Mouse (Mus musculus) kidney, adult 11 months (tissue): Measurements from ENCODE around the gene Ptpra.
A peak's percentile ranks its signal among the peaks of the same experiment; 100 is the strongest.
"Not testable (repeated sequence)": the region's sequence is repeated elsewhere in the genome, so short reads cannot be mapped to it uniquely, and the experiment has no call there.

Experiments
- DNase-seq: peaks from one replicate; pipeline ENCODE4 v3.0.0; 2022

The Ptpra gene

DNA sequence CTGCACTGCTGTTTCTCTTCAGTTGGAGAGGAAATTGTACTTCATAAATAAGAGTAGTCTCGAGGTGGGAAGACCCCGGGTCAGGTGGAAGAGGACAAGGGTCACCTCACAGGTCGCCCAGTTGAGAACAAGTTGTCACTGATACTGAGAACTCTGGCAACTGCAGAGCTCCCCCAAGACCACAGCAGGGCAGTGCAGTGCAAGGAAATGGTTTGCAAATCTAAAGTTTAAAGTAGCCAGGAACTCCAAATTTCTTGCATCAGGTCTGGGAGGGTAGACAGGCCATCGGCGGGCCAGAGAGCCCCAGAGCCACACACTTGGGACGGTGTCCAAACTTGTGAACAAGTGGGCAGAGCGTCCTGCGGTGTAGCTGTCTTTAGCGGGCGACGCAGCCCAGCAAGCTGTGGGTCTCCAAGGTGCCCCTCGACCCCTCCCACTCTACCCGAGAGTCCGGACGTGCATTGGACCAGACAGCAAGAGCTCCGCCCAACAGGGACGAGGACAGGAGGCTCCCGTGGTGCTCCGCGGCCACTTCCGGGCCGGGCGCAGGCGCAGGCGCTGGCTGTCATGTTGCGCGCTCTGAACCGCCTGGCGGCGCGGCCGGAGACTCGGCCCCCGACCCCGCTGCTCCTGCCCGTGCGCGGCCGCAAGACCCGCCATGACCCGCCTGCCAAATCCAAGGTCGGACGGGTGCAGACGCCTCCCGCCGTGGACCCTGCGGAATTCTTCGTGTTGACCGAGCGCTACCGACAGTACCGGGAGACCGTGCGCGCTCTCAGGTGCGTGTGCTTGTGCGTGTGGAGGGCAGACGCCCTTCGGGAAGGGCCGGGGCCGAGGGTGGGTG lies 113.4 kb downstream of the Ptpra start, which contains the start of gene Mrps26:
Gene Mrps26 (plus strand): TSS at position 531 of the 844 bp plus-strand sequence.
- DNase-seq, result peak; percentile 94

DNA sequence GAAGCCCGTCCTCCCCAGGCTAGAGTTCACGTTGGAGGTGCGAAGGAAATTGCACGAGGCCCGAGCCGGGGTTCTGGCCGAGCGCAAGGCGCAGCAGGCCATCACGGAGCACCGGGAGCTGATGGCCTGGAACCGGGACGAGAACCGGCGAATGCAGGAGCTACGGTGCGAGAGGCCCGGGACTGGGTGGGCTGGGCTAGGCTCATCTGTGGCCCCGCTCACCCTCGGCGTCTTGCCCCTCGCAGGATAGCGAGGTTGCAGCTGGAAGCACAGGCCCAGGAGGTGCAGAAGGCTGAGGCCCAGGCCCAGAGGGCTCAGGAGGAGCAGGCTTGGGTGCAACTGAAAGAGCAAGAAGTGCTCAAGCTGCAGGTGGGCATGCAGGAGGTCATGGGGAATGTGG lies 114.0 kb downstream of the Ptpra start:
- DNase-seq, result no peak

GRCm38 (mm10) chr2:130564983-130565382 lies 114.9 kb downstream of the Ptpra start:
- DNase-seq, result no peak

DNA sequence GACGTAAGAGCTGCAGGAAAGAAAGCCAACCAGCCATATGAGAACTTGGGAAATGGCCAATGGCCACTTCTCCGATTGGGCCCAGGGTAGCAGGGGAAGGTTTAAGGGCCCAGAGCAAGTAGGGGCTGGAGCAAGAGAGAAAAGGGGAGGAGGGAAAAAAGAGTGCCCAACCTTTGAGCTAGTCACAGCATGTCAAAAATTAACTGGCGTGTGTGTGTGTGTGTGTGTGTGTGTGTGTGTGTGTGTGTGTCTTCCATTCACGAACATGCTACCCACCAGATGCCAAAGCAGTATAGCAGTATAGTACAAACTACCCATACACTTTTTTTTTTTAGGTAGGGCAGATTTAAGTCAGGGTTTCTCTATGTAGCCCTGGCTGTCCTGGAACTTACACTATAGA lies 118.8 kb downstream of the Ptpra start:
- peak; percentile 25 for DNase-seq

- no peak for DNase-seq
These were observed 119.8 kb downstream of the Ptpra start for GRCm38 (mm10) chr2:130569926-130570325.

GRCm38 (mm10) chr2:130574960-130575359 lies 124.9 kb downstream of the Ptpra start:
- no peak for DNase-seq

GRCm38 (mm10) chr2:130575873-130576272 lies 125.8 kb downstream of the Ptpra start, which contains the start of gene Oxt:
Gene Oxt (plus strand): TSS chr2:130576173.
- no peak for DNase-seq

GRCm38 (mm10) chr2:130576564-130576963 lies 126.5 kb downstream of the Ptpra start:
- DNase-seq, result not testable (repeated sequence)

GRCm38 (mm10) chr2:130577021-130577420 lies 126.9 kb downstream of the Ptpra start:
- DNase-seq, result no peak

DNA sequence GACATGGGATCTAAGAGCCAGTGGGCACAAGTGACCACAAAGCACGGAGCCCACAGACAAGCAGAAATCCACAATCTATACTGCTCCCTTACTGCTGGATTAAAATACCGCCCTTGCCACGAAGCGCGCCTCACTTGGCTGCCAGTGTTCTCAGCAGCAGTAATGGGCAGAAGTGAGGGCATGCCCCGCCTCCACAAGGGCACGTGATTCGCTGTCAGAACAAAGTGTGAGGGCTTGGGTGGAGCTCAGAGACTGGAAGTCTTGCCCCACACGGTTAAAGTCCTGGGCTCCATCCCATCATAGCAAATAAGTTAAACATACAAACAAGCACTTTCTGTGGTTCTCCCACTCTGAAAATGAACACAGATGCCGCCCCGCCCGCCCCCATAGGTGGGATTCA lies 127.6 kb downstream of the Ptpra start:
- peak; percentile 82 for DNase-seq

DNA sequence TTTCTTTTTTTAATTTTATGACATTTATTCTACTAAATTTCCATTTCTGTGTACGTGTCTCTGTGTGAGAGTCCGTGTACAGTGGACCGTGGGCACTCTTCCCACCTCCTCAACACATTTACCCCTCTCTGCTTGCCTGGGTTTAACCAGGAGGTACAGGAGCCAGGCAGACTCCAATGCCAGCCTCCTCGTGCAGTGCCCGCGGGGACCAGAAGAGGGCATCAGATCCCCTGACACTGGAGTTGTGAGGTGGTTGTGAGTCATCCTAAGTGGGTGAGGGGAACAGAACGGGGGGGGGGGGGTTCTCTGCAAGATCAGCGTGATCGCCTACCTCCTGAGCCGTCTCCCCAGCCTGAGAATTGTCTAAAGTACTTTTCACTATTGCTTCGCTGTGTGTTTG lies 128.1 kb downstream of the Ptpra start:
- DNase-seq, result peak; percentile 44

- no peak for DNase-seq
These were observed 129.7 kb downstream of the Ptpra start for GRCm38 (mm10) chr2:130579791-130580190.

GRCm38 (mm10) chr2:130581201-130581600 lies 131.1 kb downstream of the Ptpra start:
- no peak for DNase-seq

- DNase-seq, result no peak
These were observed 132.5 kb downstream of the Ptpra start, which contains the start of gene Avp for GRCm38 (mm10) chr2:130582552-130582951. Gene Avp (minus strand): TSS chr2:130582554.

GRCm38 (mm10) chr2:130583902-130584560 lies 134.0 kb downstream of the Ptpra start:
- no peak for DNase-seq

DNA sequence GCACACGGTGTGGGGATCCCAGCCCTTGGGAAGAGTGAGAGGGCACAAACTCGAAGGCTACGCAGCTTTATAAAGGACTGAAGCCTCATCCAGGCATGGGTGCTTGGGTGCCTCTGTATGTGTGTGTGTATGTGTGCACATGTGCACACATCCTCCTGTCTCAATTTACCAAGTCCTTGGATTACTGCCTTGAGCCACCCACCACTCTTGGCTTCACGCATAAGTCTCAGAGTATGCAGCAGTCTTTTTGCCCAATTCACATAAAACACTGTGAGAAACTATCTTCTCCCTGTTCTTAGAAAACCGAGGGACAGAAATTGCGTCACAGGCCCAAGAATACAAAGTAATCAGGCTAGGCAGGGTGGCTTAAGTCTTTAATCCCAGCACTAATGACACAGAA lies 135.9 kb downstream of the Ptpra start:
- no peak for DNase-seq

GRCm38 (mm10) chr2:130588373-130588772 lies 138.3 kb downstream of the Ptpra start:
- DNase-seq, result no peak

- no peak for DNase-seq
These were observed 139.1 kb downstream of the Ptpra start for GRCm38 (mm10) chr2:130589157-130589556.

DNA sequence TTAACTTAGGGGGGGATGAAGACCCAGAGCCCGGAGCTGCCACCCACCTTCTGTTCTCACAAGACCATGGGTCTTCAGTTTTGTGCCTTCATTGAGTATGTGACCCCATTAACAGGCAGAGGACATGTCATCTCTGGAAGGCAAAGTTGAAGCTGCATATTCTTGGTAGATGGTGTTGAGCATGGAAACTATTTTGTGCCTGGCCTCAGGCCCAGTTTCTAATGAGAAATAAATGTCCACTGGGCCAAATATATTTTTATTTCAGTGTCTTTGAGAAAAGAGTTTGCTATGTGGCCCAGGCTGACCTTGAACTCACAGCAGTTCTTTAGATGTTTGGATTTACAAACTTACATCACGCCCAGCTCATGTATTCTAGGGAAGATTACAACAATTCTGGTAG lies 139.7 kb downstream of the Ptpra start:
- DNase-seq, result no peak

DNA sequence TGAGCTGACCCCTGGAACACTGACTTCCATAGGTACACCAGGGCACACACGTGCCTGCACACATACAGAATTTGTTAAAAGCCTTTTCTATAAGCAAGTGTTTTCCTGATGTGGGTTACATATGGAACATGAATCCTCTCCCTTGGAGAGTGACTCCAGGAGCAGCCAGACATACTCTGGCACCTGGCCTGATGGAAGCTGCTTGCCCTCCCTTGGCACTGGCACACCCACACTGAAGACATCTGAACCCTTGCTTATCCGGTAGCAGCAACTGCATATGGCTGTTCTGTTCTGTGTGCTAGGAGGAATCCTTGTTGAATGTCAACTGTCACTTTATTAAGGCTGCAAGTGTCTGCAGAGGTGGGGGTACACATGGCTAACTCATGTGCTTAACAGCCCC lies 140.9 kb downstream of the Ptpra start:
- DNase-seq, result no peak

DNA sequence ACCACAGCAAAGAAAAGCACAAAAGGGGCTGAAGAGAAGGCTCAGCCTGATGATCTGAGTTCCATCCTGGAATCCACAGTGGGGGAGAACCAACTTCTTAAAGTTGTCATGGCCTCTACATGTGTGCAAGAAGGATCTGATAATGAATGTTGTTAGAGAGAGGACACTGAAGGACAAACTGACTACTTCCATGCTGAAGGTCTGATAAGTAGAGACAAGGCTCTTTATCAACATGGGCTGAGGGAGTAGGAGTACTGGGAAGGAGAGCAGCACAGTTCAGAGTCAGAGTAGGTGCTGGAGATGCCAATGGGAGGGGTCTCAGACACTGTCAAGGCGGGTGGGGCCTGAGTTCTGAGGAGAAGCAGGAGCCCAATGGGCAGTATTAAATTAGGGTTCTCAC lies 145.5 kb downstream of the Ptpra start:
- DNase-seq, result no peak

DNA sequence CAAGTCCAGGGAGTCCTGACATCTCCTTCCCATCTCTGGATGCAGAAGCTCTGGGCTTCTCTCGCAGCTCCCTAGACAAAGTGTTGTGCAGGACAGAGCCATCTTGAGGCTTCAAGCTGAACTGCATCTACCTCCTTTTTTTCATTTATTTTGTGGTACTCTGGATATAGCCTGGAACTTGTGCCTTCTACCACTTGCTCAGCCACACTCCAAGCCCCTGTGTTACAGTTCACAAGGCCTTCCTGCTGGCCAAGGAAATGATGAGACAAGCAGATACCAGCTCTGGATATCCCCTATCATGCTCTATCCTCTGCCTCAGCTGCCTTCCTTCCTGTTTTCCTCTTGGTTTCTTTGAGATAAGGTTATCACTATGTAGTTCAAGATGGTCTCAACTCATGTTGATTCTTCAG lies 147.5 kb downstream of the Ptpra start:
- DNase-seq, result no peak

DNA sequence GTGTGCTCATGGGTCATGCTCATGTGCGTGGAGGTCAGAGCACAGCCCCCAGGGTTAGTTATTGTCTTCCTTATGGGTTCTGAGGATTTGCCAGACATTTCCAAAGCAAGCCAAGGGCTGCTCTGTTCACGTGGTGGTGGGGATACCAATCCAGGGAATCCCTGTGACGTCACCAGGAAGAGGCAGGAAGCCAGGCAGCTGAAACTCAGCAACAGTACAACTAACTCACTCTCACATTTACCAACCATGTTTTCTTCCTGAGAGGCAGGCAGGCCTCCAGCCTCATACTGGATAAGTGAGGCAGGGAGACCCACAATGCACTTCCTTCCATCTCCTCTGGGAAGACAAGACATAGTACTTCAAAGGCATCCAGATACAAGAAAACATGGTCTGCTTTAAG lies 148.3 kb downstream of the Ptpra start:
- no peak for DNase-seq

DNA sequence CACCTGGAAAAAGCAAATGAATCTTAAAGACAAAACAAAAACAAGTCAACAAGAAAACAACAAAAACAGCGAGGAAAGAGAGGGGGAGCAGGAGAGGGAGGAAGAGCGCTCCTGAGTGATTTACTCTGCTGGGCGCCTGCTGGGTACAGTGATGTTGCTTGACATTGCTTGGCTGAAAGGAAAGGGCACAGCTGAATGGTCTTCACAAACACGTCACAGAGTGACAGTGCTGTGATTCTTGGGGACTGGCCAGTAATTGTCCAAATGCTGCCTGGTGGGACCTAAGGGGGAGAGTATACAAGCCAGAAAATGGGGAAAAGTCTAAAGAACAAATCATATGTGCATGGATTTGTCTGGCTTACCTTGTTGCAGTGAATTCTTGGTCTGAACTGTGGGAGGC lies 152.1 kb downstream of the Ptpra start:
- no peak for DNase-seq
